Mouse (Mus musculus): ENCODE results near the gene Mcam.

The Mcam gene

DNA sequence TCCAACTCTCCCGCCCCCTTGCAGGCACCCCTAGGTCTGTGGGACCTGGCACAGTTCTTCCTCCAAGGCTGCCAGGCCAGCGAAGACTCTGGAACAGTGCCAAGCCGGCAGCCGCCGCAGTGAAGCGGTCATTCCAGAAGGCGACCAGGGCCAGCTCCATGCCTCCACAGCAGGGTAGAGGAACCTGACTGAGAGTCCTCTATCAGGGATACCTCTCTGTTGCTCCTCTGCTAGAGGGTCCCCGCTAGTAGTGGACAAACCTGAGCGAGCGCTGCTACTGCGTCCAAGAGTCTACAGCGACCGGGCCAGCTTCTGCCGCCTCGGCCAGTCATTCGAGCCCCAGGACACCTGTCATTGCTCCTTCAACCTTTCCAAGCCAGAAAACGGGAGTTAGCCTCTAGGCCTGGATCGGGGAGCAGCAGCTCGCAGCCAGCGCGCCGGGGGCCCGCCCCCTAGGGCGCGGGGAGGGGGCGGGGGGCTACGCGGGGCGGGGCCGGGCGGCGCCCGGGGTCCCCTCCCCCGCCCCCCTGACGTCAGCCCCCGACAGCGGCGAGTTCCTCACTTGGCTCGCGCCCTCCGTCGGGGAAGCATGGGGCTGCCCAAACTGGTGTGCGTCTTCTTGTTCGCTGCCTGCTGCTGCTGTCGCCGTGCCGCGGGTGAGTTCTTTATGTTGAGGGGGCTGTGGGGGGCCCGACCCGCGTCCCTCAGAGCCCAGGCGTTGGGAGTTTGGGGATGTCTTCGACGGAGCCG lies at the start of gene Mcam:
Mcam (plus strand) TSS at position 369 of the 750 bp plus-strand sequence.
- DNase-seq (ENCODE audit: low spot score) = no peak

DNA sequence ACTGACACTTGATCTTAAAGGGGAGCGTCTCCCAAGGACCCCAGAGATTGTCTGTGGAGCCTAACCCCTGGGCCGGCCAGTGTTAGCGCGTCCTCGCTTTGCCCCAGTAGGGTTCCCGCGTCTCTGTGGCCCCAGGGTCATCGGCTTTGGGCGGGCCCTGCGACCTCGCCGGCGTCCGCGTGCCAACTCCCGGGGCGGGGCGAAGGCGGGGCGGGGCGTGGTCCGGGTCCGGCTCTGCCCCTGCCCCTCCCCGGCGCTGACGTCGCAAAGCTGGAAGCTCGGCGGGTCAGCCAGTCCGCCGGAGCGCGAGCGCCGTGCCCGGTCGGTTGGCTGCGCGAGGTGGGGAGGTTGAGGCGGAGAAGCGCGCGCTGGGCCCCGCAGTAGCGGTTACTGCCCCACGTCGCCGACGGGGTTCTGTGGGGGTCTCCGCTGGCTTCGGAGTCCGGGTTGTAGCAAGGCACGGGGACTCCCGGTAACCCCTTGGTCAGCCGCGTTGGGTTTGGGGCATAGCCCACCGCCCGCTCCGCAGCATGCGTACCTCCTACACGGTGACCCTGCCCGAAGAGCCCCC lies 49.5 kb upstream of the Mcam start:
- DNase-seq (ENCODE audit: low spot score) = no peak

DNA sequence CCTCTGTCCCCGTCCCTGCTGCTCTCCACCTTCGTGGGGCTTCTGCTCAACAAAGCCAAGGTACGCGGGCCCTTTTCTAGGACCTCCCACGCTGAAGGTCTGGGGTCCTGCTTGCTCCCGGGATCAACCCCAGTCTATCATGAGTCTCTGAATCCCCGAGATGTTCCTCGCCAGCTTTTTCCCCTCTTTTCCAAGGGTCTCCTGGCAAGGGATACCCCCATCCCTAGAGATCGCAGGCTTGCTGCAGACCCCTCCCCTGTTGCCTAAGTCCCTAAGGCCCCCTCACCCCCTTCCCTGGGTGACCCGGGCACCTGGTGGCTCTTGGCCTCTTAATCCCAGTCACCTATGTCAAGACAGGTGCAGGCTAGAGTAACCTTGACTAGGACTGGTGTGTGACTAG lies 49.0 kb upstream of the Mcam start:
- DNase-seq (ENCODE audit: low spot score) = no peak

DNA sequence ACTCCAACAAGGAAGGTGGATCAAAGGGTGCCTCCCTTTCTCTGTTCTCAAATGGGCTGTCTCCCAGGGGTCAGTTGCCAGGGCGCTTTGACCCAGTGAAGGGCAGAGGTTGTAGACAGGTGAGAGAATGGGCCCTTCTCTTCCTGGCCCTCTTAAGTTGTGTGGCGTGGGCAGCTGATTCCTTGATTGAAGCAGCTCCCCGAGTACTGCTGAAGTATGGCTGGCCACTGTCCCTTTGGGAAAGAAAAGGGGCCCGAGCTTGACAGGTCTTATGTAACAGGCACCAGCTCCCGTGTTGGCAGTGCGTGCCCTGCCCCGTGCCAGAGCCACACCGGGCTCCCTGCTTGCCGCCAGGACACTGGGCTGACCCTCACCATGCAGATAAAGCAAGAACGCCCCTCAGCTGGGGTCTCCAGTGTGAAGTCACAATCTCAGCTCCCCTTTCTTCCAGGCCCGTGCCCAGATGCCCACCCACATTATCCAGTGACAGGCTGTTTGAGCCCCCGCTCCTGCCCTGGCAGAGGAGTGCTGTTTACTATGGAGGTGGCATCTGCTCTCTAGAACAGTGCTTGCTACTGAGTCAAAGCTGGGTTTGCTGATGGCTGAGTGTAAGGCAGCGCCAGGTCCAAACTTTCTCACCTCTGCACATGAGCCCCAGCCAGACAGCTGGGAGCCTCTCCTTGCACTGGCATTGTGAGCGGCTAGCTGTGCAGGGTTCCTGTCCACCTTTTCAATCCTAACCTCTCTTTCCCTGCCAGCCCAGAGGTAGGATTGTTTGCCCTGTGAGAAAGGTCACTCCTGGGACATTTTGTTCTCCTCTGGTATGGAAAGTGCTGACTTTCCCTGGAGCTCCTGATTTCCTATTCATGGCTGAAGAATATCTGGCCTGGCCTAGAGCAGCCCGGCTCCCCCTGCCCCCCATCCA lies 48.3 kb upstream of the Mcam start:
- no peak for DNase-seq (ENCODE audit: low spot score)

DNA sequence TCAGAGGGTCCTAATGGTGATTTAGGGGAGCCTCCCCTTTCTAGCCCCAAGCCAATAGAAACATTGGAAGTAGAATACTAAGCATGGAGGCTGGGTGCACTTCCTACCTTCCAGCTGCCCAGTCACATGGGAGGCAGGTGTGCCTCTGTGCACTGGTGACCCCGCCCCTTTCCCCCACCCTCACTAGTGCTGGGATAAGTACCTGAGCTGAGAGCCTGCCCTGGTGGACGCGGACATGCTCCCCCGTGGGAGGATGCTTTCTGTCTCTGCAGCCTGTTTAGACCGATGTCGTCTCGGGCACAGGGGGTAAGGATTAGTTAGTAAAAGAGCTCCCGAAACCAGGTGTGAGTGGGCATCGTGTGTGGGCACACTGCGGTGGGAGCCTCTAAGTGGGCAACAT lies 47.3 kb upstream of the Mcam start:
- no peak for DNase-seq (ENCODE audit: low spot score)

DNA sequence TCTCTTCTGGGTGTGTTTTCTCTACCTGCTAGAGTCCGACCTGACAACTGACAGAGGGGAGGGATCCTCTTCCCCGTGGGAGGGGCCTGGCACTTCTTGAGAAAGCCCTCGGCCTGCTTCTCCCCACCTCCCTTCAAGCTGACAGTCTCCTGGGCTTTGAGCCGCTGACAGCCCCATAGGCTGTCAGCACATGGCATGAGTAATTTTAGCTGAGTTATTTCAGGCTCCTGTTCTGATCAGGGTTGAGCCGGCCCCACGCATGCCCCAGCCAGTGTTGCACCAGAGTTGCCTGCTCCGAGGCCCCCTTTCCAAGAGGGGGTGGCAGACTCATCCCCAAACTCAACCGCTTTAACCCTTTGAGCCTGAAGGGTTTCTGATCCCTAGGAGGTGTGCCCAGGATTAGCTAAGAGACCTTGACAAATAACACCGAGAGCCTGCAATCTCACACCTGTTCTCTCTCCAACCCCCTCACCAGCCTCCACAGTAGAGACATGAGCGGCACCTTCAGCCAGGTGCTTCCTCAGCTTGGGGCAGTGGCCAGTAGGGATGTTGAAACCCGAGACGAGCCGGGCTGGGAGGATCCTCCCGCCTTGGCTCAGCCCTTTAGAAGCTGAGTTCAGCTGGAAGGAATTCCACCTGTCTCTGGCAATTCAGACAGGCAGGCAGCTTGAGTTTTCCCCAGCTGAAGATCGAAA lies 46.4 kb upstream of the Mcam start:
- DNase-seq (ENCODE audit: low spot score) = no peak

DNA sequence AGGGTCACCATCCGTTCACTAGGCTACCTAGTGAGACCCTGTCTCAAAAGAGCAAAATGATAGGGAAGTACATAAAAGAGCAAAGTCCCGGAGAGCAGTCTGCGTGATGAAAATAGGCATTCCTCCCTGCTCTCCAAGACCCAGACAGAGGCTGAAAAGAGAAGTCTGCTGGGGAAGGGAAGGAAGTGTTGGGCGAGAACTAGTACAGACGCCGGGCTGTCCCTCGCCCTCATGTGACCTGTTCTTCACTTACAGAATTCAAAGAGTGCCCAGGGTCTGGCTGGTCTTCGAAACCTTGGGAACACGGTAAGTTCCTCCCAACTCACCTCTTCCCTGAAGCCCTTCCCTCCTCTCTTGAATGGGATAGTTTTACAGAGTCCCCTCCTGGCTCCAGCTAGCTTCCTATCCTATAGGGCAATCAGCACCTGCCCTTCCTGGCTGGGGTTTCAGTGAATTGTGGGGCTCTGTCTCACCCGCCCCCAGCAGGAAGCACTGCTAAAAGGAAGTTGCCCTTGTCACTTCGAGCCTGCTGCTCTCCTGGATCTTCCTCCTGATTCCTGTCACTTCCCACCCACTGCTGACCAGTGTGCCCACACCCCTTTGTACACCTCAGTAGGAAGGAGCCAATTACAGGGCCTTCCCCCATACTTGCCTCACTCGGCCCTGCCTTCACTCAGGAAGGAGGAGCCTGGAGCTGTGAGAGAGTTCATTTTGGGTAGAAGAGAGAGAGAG lies 45.2 kb upstream of the Mcam start:
- no peak for DNase-seq (ENCODE audit: low spot score)

DNA sequence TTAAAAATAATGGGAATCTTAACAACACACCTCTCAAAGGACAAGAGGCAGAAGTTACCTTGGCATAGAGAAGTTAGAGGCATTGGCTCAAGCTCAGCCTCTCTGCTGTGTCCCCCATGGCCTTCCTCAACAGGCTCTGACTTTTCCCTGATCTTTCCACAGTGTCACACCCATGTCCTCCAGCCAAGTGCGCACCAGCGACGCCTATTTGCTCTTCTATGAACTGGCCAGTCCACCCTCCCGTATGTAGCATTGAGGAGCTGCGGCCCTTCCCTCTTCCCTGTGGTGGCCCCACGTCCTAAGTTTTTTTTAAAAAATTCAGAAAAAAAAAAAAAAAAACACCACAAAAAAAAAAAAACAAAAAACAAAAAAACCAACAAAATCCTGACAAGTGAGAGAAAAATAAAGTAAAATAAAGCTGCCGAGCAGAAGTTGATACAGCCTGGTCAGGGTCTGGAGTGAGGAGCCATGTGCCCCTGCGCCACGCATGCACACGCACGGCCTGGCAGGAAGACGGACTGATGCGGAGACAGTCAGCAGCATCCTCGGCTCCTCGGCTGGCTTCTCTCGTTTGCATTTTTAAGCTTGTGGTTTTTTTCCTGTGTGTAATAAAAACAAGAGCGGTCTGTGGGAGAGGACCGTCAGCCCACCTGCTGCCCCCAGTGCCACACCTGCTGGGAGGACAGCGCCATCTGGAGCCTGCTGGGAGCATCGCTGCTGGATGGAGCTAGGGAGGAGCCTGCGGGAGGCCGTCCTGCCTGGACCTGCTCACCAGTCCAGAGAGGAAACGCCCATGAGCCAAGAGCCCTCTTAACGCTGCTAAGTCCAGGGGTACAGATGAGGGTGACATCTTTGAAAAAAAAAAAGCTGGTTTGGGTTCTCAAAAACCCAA lies 40.4 kb upstream of the Mcam start:
- no peak for DNase-seq (ENCODE audit: low spot score)

DNA sequence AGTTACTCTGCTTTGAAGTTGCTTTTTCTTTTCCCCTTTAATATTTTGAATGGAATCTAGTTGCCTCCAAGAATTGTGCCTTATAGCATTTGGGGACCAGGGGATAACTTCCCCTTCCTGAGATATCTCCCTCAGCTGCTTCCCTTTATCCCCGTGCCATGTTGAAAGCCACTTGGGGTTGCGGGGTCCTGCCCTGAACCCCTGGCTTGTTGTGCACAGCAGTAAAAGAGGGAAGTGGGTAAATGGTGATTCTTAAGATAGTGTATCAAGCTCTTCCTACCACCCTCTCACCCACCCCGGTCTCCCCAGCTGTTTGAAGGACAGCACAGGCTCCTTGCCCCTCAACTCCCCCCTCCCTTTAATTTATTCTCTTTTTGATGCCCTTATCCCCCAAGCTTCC lies 39.5 kb upstream of the Mcam start:
- DNase-seq (ENCODE audit: low spot score) = no peak

DNA sequence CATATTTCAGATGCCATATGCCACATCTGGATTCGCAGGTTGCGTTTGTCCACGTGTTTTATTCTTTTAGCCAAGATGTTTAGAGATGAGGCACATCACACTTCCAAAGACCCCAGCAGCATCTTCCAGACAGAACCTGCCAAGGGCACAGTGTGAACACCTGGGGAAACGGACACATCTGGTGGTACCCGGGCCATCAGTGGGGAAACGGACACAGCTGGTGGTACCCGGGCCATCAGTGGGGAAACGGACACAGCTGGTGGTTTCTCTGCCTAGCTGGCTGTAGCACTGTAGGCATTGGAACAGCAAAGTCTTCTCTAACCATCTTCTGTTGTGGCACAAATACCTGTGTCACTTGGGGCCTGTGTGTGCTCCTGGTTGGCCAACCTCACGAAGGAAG lies 38.5 kb upstream of the Mcam start:
- DNase-seq (ENCODE audit: low spot score) = no peak

DNA sequence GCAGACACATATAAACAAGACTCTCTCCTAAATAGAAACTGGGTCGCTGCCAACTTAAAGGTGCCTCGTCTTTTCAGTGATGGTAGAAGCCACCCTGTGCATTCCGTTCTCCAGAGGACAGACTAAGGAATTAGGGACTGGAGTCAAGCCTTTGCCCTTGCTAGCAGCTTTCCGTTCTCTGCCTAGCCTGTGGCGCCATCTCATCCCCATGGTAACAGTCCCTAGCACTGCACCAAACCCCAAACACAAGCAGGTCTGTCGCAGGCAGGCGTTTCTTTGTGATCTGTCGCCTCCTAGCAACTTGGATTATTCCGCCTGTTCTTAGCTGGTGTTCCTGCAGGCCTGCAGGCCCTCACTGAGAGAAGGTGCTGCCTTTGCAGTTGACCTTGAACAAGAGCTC lies 37.7 kb upstream of the Mcam start:
- no peak for DNase-seq (ENCODE audit: low spot score)

DNA sequence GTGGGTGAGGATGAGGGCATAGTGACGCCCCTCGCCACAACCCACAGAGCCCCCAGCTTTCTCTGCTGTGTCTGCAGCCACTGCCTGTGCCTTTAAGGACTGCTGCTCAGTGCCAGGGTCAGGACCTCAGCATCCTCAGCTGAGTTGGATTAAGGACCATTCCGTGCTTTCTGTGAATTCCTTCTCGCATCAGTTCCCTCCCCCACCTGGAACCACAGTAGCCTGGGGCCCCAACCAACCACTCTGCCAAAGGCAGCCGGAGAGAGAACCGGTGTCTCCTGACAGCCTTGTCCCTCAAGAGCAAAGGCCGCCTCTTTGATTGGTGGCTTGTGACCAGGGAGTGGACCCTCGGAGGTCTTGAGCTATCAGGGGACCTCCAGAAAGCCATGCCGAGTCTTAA lies 32.8 kb upstream of the Mcam start, which contains the start of gene Mfrp:
Mfrp (plus strand) TSS at position 240 of the 400 bp plus-strand sequence.
- DNase-seq (ENCODE audit: low spot score) = no peak

DNA sequence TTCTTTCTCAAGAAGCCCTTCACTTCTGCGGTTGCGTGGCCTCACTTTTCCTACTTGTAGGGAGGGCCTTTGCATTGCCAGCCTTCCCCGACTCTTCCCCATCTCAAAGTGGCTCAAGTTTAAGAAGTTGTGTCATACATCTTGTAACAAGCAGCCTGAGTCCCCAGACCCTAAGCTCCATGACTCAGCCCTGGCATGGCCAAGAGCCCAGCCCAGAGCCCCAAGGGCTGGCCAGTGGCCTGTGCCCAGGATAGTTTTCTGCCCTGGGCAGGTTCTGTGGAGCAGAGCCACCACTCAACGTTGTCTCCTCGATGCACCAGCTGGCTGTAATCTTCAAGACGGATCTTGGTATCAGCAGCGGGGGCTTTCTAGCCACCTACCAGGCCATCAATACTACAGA lies 29.4 kb upstream of the Mcam start:
- no peak for DNase-seq (ENCODE audit: low spot score)

DNA sequence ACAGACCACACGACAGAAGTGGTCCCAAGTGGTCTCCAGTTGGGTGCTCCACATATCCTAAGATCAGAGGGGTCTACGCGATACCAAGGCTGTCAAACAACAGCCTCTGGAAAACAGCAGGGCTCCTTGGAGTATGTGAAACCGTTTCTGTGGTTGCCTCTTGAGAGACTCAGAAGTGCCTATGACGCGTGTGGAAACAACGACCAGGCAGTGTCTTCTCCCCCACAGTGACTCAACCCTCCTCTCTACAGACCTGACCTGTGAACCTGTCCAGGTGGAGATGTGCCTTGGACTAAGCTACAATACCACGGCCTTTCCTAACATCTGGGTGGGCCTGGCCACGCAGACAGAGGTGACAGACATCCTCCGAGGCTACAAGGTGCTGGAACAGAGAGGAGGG lies 28.5 kb upstream of the Mcam start:
- no peak for DNase-seq (ENCODE audit: low spot score)

DNA sequence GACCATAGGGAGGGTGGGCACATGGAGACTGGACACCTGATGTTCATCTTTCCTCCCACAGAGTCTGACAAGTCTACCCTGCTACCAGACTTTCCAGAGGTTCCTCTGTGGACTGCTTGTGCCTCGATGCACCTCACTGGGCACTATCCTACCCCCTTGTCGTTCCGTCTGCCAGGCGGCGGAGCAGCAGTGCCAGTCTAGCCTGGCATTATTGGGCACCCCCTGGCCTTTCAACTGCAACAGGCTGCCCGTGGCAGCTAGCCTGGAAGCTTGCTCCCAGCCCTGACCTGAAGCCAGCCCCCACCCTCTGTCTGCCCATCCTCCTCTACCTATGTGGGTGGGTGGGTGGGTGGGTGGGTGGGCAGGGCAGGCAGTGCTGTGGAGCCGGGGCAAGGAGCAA lies 28.1 kb upstream of the Mcam start:
- DNase-seq (ENCODE audit: low spot score) = no peak

DNA sequence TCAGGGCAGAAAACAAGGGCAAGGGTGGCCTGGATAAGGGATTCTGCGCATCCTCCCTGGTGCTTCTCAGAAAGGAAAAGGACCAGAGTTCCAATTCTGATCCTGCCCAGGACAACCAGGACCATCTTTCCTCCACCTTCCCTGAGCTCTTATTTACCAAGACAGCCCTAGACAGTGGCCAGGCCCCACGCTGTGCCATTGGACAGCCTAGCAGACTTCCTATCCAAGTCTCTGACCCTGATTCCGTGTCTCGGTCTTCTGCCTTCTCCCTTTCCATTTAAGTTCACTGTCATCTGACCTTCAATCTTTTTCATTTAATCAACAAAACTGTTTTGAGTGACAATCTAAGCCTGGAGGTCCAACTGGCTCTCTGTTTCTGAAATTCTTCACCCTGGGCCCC lies 27.7 kb upstream of the Mcam start:
- no peak for DNase-seq (ENCODE audit: low spot score)

DNA sequence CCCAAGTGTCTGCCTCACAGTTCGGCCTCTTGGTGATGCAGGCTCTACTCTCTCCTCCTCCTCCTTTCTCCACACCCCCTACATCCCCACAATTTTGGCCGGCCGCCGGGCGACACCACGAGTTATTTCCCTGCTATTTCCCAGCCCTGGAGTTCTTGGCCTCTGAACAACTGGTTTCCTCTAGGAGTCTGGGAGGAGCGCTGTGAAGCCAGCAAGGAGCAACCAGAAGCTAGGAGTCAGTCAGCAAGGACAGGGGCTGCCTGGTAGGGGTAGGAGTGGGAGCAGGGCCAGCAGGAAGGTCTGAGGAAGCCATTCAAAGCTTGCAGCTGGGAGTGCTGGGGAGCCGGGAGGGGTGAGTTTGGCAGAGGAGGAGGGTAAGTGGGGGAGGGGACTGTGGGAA lies 27.2 kb upstream of the Mcam start, which contains the start of gene C1qtnf5:
C1qtnf5 (plus strand) TSS at position 136 of the 400 bp plus-strand sequence.
- no peak for DNase-seq (ENCODE audit: low spot score)

DNA sequence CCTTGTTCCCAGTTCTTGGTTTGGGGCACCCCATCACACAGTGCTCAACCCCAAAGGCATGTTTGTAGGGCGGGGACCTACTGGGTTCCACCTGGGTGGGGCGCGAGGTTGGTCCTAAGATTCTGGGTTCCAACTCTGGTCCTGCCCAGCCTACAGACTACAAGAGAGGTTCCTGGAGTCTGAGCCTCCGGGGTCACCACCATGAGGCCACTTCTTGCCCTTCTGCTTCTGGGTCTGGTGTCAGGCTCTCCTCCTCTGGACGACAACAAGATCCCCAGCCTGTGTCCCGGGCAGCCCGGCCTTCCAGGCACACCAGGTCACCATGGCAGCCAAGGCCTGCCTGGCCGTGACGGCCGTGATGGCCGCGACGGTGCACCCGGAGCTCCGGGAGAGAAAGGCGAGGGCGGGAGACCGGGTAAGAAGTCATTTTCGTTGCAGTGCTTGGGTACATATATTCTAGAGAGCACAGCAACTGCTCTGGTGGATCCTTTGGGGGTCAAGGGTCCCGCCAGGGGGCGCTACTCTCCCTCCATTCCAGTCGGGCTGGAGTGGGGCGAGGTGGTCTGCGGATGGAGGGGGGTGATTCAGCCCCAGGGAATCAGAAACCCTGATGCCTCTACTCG lies 26.6 kb upstream of the Mcam start:
- DNase-seq (ENCODE audit: low spot score) = no peak

DNA sequence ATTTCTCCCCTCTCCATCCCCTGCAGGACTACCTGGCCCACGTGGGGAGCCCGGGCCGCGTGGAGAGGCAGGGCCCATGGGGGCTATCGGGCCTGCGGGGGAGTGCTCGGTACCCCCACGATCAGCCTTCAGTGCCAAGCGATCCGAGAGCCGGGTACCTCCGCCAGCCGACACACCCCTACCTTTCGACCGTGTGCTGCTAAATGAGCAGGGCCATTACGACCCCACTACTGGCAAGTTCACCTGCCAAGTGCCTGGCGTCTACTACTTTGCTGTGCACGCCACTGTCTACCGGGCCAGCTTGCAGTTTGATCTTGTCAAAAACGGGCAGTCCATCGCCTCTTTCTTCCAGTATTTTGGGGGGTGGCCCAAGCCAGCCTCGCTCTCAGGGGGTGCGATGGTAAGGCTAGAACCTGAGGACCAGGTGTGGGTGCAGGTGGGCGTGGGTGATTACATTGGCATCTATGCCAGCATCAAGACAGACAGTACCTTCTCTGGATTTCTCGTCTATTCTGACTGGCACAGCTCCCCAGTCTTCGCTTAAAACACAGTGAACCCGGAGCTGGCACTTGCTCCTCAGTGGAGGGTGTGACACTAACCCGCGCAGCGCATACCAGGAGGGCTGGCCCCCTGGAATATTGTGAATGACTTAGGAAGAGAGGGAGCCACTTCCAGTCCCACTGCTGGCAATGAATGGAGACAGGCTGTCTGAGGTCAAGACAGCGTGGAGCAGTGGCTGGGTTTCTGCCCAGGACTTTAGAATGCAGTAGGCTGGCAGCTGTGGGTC lies 25.8 kb upstream of the Mcam start:
- no peak for DNase-seq (ENCODE audit: low spot score)

Measured in layer of hippocampus, adult 9-10 months (tissue).